Mouse (Mus musculus): ENCODE data around the gene Oit1.

Gene Oit1

DNA sequence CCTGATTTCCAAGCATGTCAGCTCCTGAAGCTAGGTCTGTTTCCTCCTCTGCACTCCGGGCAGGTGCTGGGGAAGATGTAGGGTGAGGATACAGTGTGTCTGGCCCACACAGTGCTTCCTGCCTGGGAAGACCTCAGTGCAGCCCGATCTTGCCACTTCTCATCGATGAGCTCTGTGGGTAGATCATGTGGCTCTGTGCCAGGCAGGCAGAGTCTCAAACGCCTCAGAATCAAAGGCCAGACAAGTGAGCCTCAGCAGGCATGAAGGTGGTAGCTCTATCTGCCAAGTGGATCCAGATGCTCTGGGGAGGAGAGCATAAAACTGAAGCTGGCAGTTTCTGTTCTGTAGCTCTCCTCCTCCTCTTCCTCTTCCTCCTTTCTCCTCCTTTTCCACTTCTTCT is 38.3 kb downstream of the Oit1 start:
- DNase-seq (ENCODE audit: extremely low read depth, insufficient read length, low spot score) = no peak

DNA sequence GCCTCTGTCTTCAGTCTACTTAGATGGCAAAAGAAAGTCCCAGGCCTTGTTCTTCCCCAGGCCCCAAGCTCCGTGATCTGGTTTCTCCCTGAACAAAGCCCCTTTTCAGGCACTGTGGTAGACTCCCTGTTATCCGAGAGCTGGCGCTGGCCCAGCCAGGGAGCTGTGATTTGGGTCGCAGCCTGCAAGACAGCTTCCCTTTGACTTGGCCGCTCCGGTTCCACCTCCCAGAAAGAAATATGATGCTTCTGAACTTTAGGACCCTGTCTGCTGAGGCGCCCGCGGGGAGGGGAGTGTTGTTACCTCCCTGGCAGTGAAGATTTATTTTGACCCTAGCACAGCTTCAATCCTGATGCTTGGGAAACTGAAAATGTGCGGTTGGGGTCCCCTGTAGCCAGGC is 42.6 kb downstream of the Oit1 start:
- no peak for DNase-seq (ENCODE audit: extremely low read depth, insufficient read length, low spot score)

DNA sequence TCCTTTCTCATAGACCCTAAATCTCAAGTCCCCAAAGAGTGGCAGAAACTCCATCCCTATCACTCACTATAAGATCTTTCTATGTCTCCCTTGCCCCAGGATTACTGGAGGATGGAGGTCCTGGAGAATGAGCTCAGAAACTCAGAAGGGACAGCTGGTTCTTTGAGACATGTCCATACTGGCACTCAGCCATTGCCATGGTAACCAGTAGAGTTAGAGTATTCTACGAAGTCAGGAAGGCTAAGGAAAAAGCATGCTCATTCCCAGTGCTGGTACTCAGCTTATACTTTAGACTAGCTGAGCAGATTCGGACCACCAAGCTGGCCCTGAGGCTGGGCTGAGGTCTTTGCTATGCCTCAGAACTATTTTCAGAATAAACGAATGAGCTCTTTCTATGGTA is 44.0 kb downstream of the Oit1 start:
- no peak for DNase-seq (ENCODE audit: extremely low read depth, insufficient read length, low spot score)

DNA sequence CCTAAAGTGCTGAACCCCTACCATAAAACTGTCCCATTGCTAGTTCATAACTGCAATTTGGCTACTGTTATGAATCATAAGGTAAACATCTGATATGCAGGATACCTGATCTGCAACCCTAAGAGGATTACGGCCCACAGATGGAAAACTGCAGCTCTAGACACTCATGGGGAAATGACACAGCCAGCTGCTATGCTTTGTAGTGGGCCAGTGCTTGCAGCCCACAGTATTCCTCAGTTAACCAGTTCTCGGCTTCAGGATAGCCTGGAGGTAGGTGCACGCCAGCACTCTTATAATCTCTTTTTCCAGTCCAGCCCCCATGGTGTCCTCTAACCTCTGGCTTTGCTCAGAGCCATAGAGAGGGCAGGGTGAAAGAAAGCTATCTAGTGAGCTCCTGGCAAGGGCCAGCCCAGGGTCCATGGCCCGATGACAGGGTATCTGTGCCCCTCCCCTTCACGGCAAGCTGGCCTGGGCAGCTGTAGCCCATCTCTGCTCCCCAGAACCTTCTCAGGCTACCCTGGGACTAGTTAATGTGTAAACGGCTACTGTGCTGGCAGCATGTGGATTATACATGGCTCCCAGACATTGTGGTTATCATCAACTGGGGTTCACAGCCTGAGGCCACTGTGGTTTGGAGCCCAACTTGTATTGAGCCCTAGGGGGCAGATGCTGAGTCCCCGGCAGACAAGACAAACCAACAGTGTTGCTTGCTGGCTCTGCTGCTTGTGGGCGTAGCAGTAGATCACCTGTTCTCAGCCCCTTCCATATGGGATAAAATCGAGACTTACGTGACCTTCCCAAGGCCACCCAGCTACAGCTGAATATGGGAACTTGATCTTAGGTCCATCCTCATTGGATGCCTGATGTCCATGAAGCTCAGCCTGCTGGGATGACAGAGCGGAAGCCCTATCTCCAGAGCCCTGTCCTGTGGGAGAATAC is 46.0 kb downstream of the Oit1 start:
- DNase-seq (ENCODE audit: extremely low read depth, insufficient read length, low spot score) = no peak

DNA sequence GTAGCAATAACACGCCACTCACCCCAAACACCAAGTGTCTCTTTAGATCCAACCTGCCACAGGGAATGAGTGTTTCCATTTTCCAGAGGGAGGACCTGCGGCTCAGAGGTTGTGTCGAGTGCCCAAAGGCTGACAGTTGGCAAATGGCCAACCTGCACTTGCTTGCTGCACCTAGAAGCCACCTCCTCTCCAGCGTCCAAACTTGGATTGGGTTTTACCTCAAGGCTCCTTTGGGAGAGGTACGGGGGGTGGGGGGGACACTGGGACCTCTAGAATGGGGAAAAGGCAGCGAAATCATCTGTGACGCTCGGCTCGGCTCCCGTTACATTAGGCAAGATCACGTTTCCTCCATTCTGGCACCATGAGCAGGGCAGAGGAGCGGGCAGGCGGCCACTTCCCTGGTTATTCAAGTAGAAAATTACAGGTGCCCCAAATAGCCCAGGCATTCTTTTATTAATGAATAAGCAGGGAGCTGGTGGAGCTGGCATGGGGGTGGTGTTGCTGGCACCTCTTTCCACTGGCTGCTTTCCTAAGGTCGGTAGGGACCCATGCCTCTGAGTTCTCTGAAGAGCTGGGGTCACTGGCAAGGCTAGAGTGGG is 47.1 kb downstream of the Oit1 start:
- DNase-seq (ENCODE audit: extremely low read depth, insufficient read length, low spot score) = no peak

DNA sequence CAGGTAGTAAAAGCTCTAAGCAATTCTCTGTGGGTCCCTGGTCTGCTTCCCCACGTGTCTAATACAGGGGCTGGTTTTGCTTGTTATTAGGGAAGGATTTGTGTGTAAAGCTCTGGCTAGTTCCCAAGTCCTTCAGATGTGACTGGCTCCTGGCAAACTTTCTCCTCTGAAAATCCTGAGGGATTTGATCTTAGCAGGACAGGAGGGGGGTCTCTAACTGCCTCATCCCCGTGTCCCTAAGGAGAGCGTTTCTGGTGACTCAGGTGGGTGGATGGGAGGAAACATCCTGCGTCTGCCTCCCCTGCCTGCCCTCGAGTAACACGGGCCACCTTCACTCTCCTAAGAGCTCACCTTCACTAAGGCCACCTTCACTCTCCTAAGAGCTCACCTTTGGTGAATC is 48.2 kb downstream of the Oit1 start:
- no peak for DNase-seq (ENCODE audit: extremely low read depth, insufficient read length, low spot score)

DNA sequence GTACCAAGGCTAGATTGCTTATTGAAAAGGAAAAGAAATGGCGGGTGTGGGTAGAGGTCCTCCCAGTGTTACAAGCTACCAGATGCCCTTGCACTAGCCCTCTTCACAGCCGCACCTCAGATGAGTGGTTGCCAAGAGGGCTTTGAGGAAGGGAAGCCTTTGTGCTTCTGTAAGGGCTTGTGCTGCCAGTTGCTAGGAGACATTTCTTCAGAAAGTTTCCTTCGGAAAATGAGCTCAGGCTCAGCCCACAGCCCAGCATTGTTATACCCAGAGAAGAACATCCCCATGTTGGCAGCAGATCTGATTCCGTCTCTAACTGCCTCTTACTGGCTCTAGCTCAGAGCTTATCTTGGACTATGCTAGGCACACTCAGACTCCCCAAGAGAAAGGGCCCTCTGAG is 49.0 kb downstream of the Oit1 start:
- DNase-seq (ENCODE audit: extremely low read depth, insufficient read length, low spot score) = no peak

DNA sequence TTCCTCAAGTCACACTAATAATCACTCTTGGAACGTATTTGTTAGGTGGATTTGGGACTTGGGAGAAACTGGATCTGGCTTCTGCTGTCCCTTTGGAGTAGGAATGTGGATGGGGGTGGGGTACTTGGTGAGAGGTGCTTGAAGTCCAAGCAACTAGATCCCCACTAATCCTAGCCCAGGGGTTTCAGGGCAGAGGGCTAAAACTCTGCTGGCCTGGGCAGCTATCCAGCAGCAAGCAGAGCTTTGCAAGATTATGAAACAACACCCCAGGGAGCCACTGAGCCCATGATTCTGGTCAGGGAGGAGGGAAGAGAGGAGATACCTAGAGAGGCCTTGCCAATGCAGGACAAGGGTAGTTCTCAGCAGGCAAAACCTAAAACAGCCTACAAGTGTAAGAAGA is 51.2 kb downstream of the Oit1 start:
- no peak for DNase-seq (ENCODE audit: extremely low read depth, insufficient read length, low spot score)

DNA sequence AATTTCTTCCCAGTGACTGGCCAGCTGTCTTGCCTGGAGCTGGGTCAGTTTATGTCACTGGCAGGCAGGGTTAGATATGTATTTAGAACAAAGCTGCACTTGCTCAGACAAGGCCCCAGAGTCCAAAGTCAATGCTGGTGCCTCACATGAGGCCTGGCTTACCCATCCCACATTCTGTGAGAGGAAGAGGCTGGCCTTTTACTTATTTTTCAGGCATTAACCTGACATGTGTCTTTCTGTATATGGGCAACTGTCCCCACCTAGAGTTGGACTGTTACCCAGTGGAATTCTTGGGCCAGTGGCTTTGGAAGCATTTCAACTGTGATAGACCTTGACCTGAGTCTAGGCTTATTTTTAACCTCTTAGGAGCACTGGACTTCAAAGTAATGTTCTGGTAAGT is 51.6 kb downstream of the Oit1 start:
- DNase-seq (ENCODE audit: extremely low read depth, insufficient read length, low spot score) = no peak

DNA sequence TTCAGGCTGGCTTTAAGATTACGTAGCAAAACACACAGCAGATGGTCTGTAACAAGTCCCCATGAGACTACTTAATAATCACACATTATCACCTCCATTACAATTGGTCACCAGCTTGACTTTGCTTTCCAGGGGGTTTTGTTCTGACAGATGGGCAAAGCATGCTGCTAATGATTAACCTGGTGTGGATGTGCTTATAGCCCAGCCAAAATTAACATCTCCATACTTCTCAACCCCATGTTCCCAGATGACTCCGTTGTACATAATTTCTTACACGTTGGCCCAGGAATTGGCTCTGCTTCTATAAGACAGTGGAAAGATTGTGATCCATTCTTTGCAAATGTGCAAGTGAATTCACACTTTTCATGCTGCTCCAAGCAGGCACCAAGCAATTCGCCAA is 52.8 kb downstream of the Oit1 start:
- DNase-seq (ENCODE audit: extremely low read depth, insufficient read length, low spot score) = no peak

DNA sequence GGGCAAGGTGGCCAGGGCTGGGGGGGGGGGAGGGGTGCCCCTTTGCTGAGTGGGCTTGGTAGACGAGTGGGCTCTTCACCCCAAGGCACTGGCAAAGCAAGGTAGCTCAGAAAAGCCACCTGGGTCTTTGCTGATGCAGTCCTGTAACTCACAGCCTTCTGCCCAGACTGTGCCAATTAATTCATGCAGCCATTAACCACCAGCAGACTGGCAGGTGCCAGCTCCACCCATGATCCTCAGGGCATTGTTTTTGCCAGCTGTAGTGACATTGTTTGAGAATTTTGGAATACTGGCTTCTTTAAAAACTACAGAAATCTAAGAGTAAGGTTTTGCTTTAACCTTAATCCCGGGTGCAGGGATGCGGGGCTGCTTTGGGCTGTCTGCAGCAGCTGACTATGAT is 58.0 kb downstream of the Oit1 start:
- no peak for DNase-seq (ENCODE audit: extremely low read depth, insufficient read length, low spot score)

DNA sequence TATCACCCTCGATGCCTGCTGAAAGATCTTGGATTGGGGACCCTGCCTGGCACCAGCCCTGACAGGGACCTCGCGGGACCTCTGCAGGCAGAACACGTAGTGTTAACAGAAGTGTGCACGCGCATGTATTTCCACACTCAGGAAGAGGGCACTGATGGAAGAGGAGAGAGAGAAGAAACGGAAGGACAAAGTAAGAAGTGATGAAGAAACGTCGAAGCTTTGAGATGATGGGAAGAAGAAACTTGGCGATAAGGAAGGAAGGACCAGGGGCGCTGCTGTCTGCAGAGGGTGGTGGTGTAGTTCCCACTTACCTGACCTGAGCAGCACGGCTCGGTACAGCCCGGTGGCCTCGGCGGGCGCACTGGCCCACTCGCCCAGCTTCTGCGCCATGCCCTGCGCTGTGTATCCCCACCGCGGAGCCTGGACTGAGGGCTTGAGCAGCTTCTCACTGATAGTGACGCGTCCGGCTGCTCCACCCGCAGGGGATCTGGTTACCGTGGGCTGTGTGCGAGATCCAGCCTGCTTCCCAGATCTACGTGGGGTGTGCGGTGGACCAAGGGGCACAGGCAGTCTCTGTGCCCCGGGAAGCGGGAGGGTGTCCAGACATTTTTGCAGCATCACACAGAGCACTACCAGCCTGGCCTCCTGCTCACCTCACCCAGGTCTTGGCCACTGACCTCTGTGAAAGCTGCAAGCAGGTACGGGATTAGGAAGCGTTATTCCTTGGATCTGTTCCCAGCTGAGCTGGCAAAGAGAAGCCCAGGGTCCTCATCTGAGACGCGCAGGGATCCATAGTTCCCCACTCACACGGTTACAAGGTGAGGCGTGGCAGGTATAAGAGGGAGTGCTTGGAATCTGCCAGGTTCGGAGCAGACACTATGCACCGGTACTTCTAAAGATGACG is 61.1 kb downstream of the Oit1 start, which contains the start of gene Fam107a:
Gene Fam107a, minus strand, starts transcription at position 830 of the 904 bp plus-strand sequence.
- DNase-seq (ENCODE audit: extremely low read depth, insufficient read length, low spot score) = no peak

DNA sequence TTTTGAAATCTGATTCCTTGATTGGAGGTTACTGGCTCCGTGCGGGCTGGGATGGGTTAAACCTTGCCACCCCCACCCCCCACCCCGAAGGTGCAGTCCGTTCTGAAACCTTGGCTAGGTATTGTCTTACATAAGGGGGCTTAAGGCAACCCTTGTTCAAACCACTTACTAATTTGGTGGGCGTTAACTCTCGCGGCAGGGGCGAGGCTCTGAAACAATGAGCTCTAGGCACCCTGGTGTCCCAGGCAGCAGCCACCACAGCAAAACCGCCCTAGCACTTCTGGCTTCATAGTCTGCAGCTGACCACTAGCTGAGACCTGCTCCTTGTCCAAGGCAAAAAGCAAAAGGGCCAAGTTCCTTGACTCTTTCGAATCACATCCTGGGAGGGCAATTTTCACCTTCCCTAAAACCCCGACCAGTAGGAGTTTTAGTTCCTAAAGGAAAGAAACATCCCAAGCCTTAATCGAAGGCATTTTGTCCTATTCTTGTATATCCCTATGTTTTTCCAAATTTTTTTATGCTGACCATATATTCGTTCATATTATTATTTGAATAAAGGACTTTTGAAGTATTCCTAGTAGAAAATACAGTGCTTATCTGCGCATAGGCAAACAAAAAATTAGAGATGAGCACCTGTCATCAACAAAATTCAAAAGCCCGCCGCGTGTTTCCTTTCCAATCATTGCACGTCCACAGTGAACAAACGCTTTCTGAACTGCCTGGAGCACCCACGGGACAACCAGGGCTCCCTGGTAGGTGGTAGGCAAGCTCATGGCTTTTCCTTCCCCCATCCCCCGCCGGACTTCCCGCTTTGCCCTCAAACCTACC is 62.0 kb downstream of the Oit1 start:
- no peak for DNase-seq (ENCODE audit: extremely low read depth, insufficient read length, low spot score)

DNA sequence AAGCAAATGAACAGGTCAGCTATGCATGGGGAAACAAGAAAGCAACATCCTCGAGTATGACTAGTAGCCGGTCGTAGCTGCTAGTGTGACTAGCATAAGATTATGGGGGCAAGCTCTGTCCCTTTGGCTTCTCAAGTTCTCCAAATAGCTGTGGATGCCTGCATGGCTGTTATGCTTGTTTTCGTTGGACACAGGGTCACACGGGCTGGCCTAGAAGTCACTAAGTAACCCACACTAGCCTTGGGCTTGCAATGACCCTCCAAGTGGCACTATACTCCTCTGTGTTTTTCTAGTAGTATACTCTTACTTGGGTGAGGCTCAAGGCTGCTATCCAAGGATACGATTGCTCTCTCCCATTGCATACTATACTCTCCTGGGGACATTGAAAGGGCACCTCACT is 63.4 kb downstream of the Oit1 start:
- no peak for DNase-seq (ENCODE audit: extremely low read depth, insufficient read length, low spot score)

DNA sequence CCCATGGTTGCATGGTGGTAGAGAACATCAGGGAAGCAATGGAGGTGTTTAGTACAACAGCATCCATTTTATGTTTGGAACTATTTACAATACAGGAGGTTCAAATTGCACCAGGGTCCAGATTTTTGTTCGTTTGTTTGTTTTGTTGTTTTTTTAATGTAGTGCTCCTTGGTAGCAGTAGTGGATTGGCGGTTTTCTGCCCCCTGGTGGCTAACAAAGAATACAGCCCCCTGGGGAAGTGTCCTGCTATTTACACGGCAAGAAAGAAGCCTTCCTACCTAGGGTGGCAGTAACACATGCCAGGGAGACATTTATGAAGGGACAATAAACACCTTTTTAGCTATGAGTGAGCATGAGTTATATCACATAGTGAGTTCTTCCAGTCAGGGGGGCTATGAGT is 64.0 kb downstream of the Oit1 start:
- no peak for DNase-seq (ENCODE audit: extremely low read depth, insufficient read length, low spot score)

DNA sequence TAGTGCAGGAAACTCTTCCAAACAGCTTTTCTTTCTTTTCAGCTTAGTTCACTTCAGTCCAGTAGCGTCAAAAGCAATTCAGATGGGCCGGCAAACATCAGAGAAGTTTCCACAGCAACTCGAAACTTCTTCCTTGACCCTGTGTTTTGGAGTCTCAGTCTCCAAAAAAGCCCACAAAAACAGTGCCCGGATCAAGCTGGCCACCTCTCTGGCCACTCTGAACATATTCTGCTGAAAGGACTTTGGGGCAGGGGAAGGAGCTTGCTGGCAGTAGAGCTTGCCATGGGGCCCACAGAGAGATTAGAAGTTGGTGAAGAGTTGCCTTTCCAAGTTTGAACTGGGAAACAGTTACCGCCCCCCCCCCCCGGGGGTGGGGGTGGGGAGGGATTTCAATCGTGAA is 64.7 kb downstream of the Oit1 start:
- DNase-seq (ENCODE audit: extremely low read depth, insufficient read length, low spot score) = no peak

DNA sequence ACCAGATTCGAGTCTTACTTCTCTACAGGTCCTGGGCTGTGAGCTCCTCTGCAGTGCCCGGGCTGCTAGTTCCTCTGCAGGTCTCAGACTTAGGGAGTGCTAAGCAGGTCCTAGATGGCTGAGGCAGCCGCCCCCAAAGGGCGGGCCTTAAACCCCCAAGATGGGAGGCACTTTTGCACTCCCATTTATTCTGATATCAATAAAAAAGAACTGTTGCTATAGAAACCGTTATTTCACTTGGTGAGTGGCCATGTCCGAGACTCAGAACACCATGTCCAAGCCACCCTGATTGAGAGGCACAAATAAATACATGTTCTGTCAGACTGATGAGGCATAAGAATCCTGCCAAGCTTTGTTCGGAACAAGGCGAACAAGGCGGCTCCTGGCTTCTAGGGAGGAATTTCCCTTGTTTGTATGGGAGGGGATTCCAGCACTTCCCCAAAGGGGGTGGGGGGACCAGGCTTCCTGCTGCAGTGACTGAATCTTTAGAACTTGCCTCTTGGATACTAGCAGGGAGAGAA is 68.9 kb downstream of the Oit1 start:
- no peak for DNase-seq (ENCODE audit: extremely low read depth, insufficient read length, low spot score)

DNA sequence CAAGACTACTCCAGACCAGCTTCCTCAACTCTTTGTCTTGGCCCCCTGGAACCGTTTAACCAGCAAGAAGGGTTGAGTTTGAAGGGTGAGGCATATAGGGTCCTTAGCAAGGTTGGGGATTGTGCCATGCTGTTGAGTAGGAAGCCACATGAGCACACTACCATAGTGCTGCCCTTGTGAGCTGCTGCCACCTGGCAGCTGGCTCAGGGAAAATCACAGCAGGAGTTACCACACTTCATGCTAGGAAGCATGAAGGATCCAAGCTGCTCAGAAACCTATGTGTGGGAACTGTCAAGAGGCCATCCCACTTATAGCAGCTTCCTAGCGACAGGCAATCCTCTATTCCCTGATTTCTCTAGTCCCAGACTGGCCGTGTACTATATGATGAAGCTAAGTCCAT is 69.9 kb downstream of the Oit1 start:
- DNase-seq (ENCODE audit: extremely low read depth, insufficient read length, low spot score) = no peak

DNA sequence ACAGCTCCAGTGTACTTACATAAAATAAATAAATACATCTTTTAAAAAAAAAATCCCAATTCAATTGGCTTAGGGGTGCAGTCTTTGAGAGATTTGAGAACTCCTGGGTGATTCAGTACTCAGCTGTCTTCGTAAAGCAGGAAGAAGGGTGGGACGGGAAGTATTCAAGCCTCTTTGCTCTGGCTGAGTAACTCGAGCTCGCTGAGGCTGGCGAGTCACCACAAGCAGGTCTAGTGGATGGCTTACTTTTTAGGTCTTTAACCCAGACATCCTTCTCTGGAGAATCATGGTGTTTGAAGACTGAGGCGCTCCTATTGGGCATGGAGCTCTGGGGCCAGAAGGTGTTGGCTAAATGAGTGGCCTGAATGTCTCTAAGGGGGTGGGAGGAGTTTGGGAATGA is 71.7 kb downstream of the Oit1 start:
- DNase-seq (ENCODE audit: extremely low read depth, insufficient read length, low spot score) = no peak

DNA sequence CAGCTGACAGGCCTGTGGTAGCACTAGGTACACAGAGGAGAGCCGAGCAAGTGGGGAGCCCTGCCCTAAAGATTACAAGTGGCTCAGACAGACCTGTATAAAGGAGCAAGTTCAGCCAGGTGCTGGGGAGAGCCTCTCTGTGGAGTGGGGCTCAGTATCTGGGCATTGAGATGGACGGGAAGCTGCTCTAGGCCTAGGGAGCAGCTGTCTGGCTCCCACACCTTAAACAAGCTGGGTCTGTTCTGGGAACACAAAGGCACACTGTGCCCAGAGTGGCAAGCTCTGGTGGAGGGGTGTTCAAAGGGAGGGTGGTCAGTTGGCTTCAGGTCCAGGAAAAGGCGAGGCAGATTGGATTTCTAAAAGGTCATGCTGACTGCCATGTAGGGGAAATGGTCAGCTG is 73.5 kb downstream of the Oit1 start:
- no peak for DNase-seq (ENCODE audit: extremely low read depth, insufficient read length, low spot score)
